Mouse (Mus musculus): ENCODE results near the gene Gm47995.
"Not testable (repeated sequence)": the region's sequence is repeated elsewhere in the genome, so short reads cannot be mapped to it uniquely, and the experiment has no call there.

Gene Gm47995

DNA sequence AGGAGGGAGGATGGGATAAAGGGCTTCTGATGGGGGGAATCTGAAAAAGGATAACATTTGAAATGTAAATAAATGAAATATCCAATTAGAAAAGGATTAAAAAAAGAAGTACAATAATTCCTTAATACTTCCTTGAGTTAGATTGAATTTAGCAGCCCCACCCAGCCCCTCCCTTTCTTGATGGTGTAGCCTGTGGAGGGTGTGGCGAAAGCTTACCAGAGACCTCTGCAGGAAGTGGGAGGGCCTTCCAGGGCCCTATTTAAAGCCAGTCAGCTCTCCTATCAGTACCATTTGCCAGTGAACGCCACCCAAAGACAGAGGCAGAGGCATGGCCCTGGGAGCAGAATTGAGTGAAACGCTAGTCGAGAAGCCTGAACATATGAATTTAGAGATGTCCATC lies at the start of gene Gm47995:
Gene Gm47995, plus strand, starts transcription at position 329 of the 400 bp plus-strand sequence.
- not testable (repeated sequence) for DNase-seq (ENCODE audit: low spot score)

DNA sequence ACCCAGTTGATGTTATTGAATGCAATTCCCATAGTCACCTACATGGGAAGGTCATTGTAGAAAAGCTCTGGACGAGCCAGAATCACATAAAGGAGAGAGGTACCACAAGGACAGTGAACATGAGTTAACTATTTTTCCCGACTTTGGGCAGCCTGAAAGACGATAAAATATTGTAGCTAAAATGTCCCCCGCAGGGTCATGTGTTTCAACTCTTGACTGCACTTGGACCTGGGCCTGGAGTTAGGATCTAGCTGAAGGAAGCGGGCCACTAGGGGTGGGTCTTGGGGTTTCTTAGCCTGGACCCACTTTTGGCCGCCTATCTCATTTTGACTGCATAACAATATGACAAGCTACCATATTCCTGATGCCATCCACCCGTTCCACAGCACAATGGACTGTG lies 48.0 kb upstream of the Gm47995 start:
- DNase-seq (ENCODE audit: low spot score), result no peak

DNA sequence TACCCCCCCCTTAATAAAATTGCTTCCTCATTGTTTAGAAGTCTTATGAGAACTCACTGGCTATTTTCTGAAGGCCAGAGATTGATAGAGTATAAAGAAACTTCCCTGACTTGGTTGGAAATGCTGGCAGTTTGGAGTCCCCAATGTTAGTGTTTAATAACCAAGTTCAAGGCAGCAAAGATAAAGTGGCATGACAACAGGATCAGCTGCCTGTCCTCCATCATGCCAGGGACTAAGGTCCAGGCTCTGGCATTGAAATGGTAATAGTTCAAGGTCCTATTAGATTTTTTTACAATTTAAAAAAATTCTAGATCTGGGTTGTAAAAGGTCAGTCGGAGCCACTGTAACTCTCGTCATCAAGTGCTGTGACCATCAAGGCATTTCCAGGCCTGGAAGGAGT lies 47.2 kb upstream of the Gm47995 start:
- DNase-seq (ENCODE audit: low spot score), result no peak

DNA sequence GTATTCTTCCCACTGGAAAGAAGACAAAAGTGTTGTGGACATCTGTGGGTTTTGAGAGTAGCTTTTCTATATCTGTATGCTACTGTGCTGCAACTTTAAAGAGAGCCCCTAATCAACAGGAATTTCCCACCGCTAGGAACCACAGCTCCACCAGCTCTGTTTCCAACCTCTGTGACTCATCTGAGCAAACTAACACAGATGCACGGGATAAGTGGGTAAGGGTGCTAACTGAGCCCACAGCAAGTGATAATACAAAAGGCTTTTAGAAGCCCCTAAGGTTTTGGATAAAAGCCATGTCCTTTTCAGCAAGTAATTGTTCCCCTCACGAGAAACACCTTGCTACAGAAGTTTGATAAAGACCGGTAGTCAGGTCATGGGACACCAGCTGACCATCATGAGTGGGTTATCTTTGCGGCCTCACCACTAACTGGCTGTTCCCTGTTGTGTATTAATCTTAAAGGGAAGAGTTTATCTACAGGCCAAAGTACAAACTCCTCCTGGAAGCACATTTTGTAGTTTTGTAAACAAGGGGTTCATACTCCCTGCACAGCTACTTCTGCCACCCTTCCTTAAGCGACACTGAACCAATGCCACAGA lies 45.1 kb upstream of the Gm47995 start:
- DNase-seq (ENCODE audit: low spot score), result no peak

DNA sequence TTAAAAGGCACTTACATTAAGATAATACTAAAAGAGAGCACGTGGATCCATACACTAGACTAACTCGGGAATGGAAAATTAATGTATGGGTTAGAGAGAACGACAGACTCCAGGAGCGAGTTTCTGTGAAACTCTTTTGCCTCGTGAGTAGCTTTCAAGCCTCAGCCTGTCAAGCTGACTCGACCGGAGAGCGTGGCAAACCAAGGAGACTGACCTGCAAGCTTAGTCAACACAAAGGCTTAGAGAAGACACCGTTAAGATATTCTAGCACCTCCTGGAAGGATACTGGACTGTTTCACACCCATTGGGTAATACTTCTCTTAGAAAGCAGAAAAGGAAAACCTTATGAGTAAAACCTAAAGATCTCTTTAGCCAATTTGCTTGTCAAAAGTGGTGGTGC lies 44.1 kb upstream of the Gm47995 start:
- not testable (repeated sequence) for DNase-seq (ENCODE audit: low spot score)

DNA sequence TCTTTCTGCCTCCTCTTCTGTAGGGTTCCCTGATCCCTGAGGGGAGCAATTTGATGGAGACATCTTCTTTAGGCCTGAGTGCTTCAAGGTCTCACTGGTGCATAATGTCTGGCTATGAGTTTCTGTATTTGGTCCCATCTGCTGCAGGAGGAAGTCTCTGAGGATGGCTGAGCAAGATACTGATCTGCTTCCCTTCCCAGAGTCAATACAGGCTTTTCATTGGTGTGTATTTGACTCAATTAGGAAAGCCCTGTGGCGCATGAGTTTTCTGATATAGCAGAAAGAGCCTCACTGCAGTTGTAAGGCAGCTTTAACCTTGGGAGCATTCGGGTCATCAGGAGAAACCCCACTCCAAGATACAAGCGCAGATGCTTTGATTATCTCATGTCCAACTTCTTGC lies 42.1 kb upstream of the Gm47995 start:
- no peak for DNase-seq (ENCODE audit: low spot score)

DNA sequence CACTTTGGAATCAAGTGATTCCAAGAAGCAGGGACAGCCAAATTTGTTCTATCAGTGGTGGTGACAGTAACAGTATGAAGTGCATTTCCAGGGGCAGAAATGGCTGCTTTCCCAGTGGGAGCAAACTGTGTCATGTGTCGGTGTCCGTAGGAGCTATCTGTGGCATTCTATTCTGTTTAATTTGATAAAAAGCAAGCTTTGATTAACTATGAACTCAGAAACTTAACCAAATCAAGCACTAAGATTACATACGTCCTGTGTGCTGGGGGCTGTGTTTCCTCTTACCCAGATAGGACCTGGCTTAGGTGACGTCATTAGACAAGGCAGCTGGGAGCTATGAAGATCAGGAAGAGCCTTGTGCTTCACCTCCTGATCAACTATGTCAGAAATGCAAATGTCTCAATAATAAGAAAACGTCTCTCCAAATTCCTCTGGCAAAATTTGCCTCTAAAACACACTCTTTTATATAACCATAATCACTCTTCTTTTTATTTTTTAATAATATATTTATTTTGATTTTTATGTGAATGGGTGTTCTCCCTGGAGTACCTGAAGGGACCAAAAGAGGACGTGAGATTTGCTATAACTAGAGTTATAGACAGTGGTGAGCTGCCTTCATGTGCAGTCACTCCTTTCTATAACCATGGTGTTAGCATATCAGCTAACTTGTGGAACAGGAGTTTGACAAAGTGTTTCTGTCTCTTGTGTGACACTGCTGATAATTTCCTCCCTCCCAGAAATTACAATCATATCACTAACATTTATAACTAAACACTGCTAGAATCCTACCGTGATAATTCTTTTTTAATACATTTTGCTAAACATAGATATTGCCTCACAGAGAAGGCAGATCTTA lies 41.2 kb upstream of the Gm47995 start:
- no peak for DNase-seq (ENCODE audit: low spot score)

DNA sequence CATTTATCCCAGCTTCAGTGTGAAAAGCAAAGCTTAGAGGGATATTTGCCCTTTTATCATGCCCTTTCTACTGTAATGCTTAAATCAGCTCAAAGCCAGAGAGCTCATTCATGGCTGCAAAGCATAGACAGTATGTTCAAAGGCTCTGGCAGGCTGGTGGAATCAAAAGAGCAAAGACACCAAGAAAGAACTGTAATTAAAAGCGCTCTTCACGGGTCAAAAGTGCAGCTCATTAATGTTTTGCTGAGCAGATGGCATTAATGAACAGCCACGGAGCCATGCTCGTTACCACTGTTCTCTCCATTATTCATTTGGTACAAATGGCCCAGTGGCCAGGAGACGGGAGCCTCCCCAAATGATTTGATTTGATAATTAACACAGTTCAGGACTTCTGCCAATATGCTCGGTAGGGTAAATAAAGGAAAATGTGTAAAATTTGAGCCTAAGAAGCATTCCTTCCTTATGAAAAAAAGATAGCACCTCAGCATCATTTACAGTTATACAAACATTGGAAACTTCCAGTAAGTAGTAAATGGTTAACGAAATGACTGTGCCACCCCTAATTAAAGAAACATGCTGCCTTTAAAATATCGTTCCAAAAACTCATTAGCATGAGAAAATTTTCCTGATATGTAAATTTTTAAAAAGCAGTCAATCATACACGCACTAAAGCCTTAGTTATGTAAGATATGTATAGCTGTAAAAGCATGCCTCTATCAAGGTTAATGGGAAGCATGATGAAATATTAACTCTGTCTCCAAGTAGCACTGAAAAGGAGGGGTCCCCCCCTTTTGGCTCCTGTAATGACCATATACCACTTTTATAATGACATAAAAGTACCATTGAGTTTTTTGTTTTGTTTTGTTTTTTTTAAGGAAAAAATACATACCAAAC lies 40.0 kb upstream of the Gm47995 start:
- no peak for DNase-seq (ENCODE audit: low spot score)

DNA sequence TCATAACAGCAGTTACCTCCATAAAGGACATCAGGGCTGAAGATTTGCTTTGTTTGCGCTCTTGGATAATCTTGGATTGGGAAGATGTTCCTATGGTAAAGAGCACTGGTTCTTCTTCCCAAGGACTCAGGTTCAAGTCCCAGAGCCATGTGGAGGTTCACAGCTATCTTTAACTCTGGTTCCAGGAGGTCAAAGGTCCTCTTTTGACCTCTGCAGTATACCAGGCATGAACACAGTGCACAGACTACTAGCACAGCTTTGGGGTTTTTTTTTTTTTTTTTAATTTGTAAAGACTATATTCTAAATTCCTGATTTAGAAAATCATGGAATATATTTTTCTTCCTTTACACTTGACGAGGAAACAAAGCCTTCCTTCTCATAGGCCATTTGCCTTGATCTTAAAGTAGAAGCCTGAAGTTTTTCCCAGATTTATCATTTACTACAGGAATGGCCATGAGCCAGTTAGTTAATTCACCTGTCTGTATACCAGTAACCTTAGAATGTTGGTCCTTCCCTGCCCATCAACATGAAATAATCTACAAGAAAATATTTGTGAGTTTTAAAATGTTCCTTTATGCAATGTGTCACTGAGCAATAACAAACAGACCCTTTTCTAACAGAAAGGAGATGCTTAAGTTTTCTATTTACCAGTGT lies 39.3 kb upstream of the Gm47995 start:
- no peak for DNase-seq (ENCODE audit: low spot score)

DNA sequence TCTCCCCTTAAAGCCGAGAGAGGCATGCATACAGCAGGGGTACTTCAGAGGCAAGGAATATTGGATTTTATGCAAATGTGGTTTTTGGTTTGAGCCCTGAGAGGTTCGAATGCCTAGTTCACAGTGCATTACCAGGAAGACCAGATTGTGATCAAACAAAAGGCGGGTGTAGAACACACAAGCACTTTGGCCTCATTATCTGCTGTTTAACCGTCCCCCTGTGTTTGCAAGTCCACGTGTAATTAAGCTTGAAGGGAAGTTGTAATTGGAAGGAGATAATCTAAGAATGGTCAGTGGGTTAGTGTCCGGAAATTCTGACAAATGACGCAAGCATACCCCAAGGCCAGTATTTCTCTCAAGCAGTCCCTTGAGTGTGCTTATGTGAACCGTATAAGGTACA lies 32.2 kb upstream of the Gm47995 start:
- DNase-seq (ENCODE audit: low spot score), result no peak

DNA sequence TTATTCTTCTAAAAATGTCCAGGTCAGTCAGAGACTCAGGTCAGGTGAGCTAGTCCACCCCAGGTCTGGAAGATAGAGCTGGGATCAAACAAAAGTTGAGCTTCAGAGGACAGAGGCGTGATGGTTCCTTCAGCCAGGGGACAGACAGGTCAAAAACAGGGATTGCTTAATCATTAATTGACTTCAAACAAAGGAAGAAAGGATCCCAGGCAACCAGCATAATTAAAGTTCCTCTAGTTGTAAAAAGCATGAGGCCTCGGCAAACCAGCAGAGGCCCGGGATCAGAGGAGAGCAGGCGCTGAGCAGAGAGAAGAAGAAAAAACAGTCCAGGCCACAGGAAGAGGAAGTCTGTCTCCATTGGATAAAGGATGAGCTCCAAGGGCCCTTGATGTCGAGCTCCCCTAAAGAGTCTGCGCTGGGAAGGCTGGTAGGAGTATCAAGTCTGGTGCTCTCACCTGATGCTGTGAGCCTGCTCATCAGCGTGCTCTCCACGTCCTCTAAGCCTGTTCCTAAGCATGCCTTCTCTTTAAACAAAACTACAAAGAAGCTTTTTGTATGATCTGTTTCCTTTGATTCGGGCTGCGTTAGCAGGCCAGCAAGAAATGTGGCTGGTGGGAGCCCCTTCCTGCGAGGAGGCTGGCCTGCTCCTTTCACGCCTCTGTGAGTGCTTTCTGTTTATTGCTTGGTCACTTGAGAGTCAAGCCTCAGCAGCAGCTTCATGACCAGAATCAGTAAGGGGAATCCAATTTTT lies 30.8 kb upstream of the Gm47995 start:
- no peak for DNase-seq (ENCODE audit: low spot score)

DNA sequence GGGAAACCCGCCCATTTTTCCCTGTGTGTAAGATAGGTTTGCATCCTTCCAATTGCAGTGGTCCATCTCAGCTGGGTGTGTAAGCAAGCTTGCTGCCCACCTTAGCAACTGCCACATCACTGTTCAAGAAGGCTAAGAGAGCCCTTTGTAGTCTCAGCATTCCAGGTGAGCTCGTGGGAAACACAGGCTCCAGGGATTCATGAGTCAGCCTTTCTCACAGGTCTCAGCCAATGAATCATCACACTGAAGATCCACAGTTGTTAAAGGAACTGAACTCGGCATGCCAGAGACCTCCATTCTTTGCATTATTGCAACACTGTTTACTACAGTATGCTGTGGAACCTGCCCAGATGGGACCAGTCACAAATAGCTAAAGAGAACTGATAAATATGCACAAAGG lies 29.6 kb upstream of the Gm47995 start:
- no peak for DNase-seq (ENCODE audit: low spot score)

DNA sequence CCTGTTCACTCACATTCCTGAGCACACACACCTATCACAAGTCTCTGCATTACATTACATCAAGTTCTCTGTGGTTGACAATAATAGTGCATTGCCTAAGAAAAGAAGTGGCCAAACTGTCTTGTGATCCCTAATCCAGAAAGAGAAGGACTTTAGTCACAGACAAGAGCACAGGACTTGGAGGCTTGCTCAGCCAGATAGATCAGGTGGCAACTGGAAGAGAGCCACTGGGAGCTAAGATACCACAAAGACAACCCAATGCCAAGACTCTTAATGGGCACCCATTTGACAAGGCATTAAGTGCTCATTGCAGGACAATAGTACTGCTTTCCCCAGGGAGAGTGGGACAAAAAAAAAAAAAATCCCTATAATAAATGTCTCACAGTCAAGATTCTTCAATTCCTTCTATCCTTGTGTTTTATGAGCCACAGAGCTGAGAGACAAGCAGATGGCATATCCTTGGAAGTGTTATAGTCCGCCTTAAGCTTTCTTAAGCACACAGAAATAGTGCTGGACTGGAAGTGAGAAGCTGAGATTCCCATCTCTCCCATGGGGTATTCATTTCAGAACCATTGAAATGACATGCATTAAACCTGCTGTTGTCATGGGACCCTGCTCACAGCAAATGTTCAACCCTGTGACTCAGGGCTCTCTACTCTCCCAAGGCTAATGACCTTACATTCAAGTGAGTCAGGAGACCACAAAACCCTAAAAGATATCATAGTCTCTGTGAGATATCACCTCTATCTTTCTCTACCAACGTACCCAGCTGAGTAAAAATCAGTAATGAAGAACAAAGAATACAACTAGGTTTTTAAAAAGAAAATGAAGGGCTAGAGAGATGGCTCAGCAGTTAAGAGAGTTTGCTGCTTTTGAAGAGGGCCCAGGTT lies 26.4 kb upstream of the Gm47995 start:
- DNase-seq (ENCODE audit: low spot score), result no peak

DNA sequence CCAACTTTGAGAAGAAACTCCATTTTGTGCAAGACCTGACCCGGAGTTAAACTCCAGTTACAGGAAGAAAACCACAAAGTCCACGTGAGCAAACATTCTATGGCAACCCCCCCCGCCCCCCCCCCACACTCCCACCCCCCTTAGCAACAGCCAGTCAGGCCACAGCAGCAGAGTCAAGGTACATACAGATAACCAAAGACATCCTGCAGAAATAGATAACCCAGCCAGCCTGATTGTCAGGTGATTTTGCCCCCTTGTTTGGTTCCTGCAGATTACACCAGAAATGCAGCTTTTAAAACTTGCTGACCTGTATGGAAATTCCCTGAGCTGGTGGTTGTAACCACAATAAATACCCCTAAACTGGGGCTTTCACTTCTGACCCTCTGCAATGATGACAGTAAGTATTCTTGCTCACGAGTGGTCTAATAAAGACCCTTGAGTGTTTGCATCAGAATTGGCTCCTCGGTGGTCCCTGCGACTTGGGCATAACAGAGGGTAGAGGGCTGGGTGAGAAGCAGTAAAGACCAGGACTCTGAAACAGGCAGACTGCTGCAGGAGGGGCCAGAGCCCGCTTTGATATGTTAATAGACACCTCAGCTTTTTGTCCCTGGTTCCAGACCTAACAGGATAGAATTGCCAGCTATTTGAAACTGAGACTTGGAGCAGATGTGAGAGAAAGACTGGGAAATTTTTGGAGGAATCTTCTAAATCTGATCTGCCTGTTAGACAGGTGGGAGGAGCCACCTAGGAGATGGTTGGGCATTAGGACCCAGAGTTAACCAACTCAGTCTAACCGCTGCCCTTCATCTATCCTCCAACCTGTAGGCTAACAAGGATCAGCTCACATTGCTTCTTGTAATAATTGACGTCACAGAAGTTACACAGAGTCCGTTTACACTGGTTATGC lies 21.0 kb upstream of the Gm47995 start:
- DNase-seq (ENCODE audit: low spot score), result no peak

DNA sequence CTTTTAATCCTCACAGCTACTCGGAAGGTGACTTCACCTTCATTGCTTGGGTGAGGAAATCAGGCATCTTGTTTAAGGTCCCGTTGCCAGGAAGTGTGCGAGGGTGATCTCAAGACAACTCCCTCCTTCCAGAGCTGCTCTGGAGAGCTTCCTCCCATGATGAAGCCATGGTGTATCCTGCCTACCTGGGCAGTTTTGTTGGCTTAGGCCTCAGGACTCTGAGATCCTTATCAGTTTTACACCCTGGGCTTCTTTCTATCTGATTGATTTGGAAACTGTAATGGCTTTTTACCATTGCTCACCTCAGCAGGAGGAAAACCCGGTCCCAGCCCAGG lies 20.3 kb upstream of the Gm47995 start:
- no peak for DNase-seq (ENCODE audit: low spot score)

DNA sequence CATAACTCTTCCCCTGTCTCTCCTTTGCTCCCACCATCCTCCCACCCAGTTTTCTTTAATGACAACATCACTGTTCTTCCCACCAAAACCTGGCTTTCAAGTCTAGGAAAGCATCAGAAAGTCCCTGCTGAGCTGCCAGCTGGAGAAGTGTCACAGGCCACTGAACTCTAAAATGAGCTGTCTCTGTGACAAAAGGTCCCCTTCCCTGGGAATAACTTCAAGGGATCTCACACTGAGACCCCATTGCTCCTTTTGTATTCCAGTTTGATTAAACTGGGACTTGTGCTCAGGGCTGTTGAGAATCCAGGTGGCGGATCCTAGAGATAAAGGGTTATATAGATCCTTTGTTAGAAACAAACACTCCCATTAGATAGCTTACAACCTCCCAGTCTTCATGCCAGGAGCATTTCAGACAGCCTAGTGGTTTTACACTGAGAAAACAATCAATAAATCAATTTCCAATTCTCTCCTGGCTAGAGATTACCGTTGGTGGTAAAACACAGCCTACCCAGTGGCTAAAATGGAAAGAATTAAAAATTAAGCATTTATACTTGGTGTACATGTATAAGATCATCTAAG lies 19.7 kb upstream of the Gm47995 start:
- no peak for DNase-seq (ENCODE audit: low spot score)

DNA sequence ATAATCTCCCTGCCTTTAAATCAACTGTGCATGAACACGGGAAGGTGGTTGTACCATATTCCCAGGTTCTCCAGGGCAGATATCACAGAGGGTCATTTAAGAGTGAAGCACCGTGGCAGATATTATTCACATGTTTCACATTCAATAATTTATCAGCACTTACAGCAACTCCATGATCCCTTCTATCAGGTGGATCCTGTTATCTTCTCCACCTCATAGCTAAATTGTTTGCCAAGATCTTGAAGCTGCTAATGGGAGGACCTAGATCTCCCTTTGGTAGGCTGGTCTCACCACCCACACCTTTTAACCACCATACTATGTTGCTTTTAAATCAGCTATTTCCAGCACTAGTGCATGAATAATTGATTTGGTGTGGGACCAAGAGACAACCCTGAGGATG lies 18.1 kb upstream of the Gm47995 start:
- no peak for DNase-seq (ENCODE audit: low spot score)

DNA sequence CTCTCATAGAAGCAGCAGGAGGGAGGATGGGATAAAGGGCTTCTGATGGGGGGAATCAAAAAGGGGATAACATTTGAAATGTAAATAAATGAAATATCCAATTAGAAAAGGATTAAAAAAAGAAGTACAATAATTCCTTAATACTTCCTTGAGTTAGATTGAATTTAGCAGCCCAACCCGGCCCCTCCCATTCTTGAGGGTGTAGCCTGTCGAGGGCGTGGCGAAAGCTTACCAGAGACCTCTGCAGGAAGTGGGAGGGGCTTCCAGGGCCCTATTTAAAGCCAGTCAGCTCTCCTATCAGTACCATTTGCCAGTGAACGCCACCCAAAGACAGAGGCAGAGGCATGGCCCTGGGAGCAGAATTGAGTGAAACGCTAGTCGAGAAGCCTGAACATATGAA lies 16.0 kb upstream of the Gm47995 start, which contains the start of gene Gm47985:
Gene Gm47985, plus strand, starts transcription at position 272 of the 400 bp plus-strand sequence.
- not testable (repeated sequence) for DNase-seq (ENCODE audit: low spot score)

DNA sequence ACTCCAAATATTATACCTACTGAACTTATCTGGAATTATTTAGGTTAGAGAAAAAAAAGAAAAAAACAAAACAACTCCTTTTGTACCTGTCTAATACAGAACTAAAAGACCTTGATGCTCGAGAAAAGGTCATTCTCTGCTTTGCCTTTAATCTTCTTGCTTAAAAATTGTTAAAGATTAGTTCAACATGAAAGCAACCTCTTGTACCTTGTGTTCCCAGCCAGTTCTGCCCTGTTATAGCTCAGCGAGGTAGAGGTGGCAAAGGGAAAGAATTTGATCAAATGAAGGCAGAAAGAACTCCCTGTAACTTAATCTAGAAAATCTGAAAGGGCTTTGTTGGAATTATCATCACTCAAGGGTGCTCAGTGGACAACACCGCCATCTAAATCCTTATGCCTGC lies 12.1 kb upstream of the Gm47995 start:
- DNase-seq (ENCODE audit: low spot score), result not testable (repeated sequence)
